Mouse (Mus musculus) left cerebral cortex, postnatal 4 days (tissue): ENCODE data around the gene Ackr4. TPM values are rescaled to one million over a fixed set of nuclear protein-coding genes. Genes with fewer than 3 reads are reported as not detected.

Source experiments
- DNase-seq: peaks from one replicate; pipeline ENCODE4 v3.0.0-alpha.2; 2022
- intact Hi-C: fragments of 180-260 bp; cut with DNase I; formaldehyde crosslinking; loops from one replicate; pipeline ENCODE4 v1.15.1; 2025
- total RNA-seq, 2 experiments: library from RNA; stranded (reverse); gene quantifications; 2 replicates each; pipeline ENCODE4 v1.2.3; 2021

Gene Ackr4
- total RNA-seq, 2 experiments from 2014 or later: 0.98 to 1.1 TPM

GRCm38 (mm10) chr9:104108571-104109143 lies 18.1 kb downstream of the Ackr4 start:
- no peak for DNase-seq
- intact Hi-C loops: no loop called here

- intact Hi-C loops: no loop called here
Measured at GRCm38 (mm10) chr9:104107482-104107881, 19.3 kb downstream of the Ackr4 start.

GRCm38 (mm10) chr9:104106930-104107329 lies 19.8 kb downstream of the Ackr4 start:
- intact Hi-C loops: no loop called here
- DNase-seq: no peak

More at GRCm38 (mm10) chr9:104107482-104107881, 19.3 kb downstream of the Ackr4 start:
- DNase-seq: no peak

- intact Hi-C loops: no loop called here
- no peak for DNase-seq
Measured at GRCm38 (mm10) chr9:104104986-104105385, 21.7 kb downstream of the Ackr4 start.

- DNase-seq: no peak
- intact Hi-C loops: no loop called here
Measured at GRCm38 (mm10) chr9:104102901-104103300, 23.8 kb downstream of the Ackr4 start.

- intact Hi-C loops: no loop called here
- no peak for DNase-seq
Measured at GRCm38 (mm10) chr9:104102301-104102700, 24.4 kb downstream of the Ackr4 start.

- no peak for DNase-seq
Measured at GRCm38 (mm10) chr9:104101458-104101857, 25.3 kb downstream of the Ackr4 start.

GRCm38 (mm10) chr9:104100822-104101221 lies 25.9 kb downstream of the Ackr4 start:
- intact Hi-C loops: no loop called here
- no peak for DNase-seq

More at GRCm38 (mm10) chr9:104101458-104101857, 25.3 kb downstream of the Ackr4 start:
- intact Hi-C loops: no loop called here

- intact Hi-C loops: no loop called here
- DNase-seq: peak; percentile 5
Measured at GRCm38 (mm10) chr9:104099060-104099459, 27.7 kb downstream of the Ackr4 start.

GRCm38 (mm10) chr9:104098256-104098655 lies 28.5 kb downstream of the Ackr4 start:
- intact Hi-C loops: no loop called here
- DNase-seq: no peak

- intact Hi-C loops: no loop called here
- DNase-seq: no peak
Measured at GRCm38 (mm10) chr9:104092945-104093344, 33.8 kb downstream of the Ackr4 start.

- intact Hi-C loops: no loop called here
- DNase-seq: peak; percentile 9
Measured at GRCm38 (mm10) chr9:104088555-104088954, 38.2 kb downstream of the Ackr4 start.

- intact Hi-C loops: no loop called here
- DNase-seq: no peak
Measured at GRCm38 (mm10) chr9:104085730-104086429, 40.9 kb downstream of the Ackr4 start.

- intact Hi-C loops: no loop called here
- DNase-seq: no peak
Measured at GRCm38 (mm10) chr9:104080038-104080437, 46.7 kb downstream of the Ackr4 start.

GRCm38 (mm10) chr9:104079379-104079778 lies 47.4 kb downstream of the Ackr4 start:
- intact Hi-C loops: no loop called here
- peak; percentile 23 for DNase-seq

GRCm38 (mm10) chr9:104078780-104079179 lies 48.0 kb downstream of the Ackr4 start:
- intact Hi-C loops: no loop called here
- no peak for DNase-seq

- intact Hi-C loops: no loop called here
- no peak for DNase-seq
Measured at GRCm38 (mm10) chr9:104075808-104076207, 50.9 kb downstream of the Ackr4 start.

GRCm38 (mm10) chr9:104070863-104071604 lies 55.7 kb downstream of the Ackr4 start:
- no peak for DNase-seq
- intact Hi-C loops: no loop called here

- DNase-seq: no peak
Measured at GRCm38 (mm10) chr9:104070241-104070640, 56.5 kb downstream of the Ackr4 start.

GRCm38 (mm10) chr9:104064571-104064970 lies 62.2 kb downstream of the Ackr4 start:
- intact Hi-C loops: no loop called here
- DNase-seq: no peak

More at GRCm38 (mm10) chr9:104070241-104070640, 56.5 kb downstream of the Ackr4 start:
- intact Hi-C loops: no loop called here

GRCm38 (mm10) chr9:104063244-104063961 lies 63.3 kb downstream of the Ackr4 start, which contains the start of gene Acad11:
TSS of gene Acad11 (plus strand) at chr9:104063377.
- intact Hi-C loops: no loop called here
- peak; percentile 81 for DNase-seq
